Mouse (Mus musculus): ENCODE data around the gene Vmn1r199.

The Vmn1r199 gene

DNA sequence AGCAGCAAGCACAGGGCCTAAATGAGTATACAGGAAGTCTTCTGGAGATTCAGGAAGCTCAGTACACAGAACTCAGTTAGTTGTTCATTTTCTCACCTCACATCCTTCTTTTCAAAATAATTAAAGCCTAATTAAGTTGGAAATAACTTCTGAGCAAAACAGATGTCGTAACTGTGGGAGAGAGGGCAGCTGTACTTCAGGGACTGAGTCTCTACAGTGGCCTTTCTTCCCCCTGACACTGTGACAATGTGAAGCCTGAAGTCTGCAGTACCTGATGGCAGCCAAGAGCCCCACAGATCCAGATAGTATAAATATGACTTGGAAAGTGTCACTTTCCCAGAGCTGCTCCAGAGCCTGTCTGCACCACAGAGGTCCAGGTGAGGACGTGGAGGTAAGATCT lies at the start of gene Vmn1r199:
Gene Vmn1r199, plus strand, starts transcription at position 301 of the 400 bp plus-strand sequence.
- no peak for DNase-seq

GRCm38 (mm10) chr13:22333269-22333668 lies 46.3 kb upstream of the Vmn1r199 start:
- no peak for DNase-seq

DNA sequence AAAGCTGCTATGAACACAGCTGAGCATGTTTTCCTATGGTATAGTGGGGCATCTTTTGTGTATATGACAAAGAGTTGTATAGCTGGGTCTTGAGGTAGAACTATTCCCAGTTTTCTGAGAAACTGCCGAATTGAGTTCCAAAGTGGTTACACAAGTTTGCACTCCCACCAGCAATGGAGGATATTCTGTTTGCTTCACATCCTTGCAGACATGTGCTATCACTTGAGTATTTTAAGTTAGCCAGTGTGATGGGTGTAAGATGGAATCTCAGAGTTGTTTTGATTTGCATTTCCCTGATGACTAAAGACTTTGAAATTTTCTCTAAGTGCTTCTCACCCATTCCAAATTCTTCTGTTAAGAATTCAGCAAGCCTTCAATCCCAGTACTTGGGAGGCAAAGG lies 44.1 kb upstream of the Vmn1r199 start:
- no peak for DNase-seq

GRCm38 (mm10) chr13:22350064-22350463 lies 29.6 kb upstream of the Vmn1r199 start, which contains the start of gene Vmn1r198:
Gene Vmn1r198 (plus strand): TSS chr13:22350364.
- no peak for DNase-seq

DNA sequence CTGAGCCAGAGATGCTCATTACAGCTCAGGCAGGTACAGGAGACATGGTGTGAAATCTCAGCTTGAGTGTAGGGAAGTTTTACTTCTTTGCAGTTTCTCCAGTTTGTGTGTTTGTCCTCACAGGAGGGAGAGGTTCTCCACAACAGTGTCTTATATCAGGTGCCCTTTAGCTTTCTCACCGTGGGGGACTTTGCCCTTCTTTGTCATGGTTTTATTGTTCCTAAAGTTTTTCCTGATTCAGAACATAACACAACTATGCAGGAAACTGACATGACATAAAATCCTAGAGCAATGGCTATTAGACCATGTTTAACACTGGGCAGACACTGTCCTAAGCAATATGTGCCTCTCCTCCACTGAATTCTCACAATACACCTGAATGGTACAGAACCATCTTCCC lies 28.8 kb upstream of the Vmn1r199 start:
- no peak for DNase-seq

- peak; percentile 7 for DNase-seq
Observed at GRCm38 (mm10) chr13:22381128-22381527, 1.5 kb downstream of the Vmn1r199 start.

GRCm38 (mm10) chr13:22383401-22383800 lies 3.8 kb downstream of the Vmn1r199 start:
- no peak for DNase-seq

DNA sequence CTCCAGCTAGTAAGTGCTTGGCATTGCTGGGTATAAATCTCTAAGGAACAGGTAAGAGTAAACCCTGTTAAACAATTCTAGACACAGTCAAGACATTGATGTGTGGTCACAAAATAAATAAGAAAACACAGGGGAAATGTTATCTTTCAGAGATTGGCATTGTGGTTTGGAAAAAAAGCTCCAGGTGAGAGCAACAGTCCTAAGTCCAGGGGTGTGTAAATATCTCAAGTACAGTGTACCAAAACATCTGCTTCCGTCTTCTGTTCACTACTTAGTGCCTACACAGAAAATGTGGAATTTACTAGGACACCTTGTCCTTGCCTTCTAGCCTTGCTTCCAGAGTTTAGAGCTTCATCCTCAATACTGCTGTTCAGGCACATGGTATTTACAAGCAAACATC lies 7.4 kb downstream of the Vmn1r199 start:
- DNase-seq = no peak

DNA sequence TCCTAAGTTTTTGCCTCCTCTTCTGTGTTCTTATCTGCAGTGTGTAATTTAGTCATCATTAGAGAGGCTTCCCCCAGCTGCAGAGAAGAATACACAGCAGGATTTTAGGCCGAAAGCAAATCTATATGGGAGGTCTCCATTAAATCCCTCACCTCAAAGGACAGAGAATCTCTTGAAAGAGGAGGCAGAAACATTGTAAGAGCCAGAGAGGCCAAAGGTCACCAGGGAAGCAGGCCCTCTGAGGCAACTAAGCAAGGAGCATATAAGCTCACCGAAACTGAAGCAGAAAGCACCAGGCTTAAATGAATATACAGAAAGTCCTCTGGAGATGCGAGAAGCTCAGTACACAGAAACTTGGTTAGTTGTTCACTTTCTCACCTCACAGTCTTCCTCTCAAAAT lies 10.5 kb downstream of the Vmn1r199 start, which contains the start of gene Vmn1r200:
Gene Vmn1r200, plus strand, starts transcription at position 301 of the 400 bp plus-strand sequence.
- no peak for DNase-seq

GRCm38 (mm10) chr13:22402978-22403377 lies 23.4 kb downstream of the Vmn1r199 start:
- DNase-seq = no peak

All from lung, postnatal 10 days (tissue).